Mouse (Mus musculus) intestine, postnatal 0 days (tissue): ENCODE measurements around the gene Ap4e1. TPM values are rescaled to one million over a fixed set of nuclear protein-coding genes. Genes with fewer than 3 reads are reported as not detected.
"Not testable (repeated sequence)": the region's sequence is repeated elsewhere in the genome, so short reads cannot be mapped to it uniquely, and the experiment has no call there.

ENCODE experiments used
- ATAC-seq: fragments of 200-750 bp; cut with Nextera tagmentation; 2 replicates; pipeline ENCODE4 v1.8.0; 2017; ENCODE audit warnings: mild to moderate bottlenecking, moderate TSS enrichment, moderate library complexity
- H3K27ac ChIP-seq: fragments of 300-500 bp; sonication (generic); 2 replicates; pipeline ENCODE4 v1.5.1; 2014; ENCODE audit warnings: mild to moderate bottlenecking, low read depth, low read length, moderate library complexity
- H3K27me3 ChIP-seq: fragments of 300-500 bp; sonication (generic); replicated peaks from 2 replicates; pipeline ENCODE4 v1.6.1; 2014; ENCODE audit warnings: low read length, mixed read lengths; ENCODE audit not compliant: control insufficient read depth, insufficient read depth
- H3K36me3 ChIP-seq: fragments of 300-500 bp; sonication (generic); 2 replicates; pipeline ENCODE4 v1.6.1; 2014; ENCODE audit warnings: mild to moderate bottlenecking, moderate library complexity; ENCODE audit not compliant: control insufficient read depth, insufficient read depth
- H3K4me1 ChIP-seq: fragments of 300-500 bp; sonication (generic); replicated peaks from 2 replicates; pipeline ENCODE4 v1.6.1; 2014; ENCODE audit warnings: antibody characterized with exemption, low read length, mixed read lengths; ENCODE audit not compliant: control insufficient read depth, insufficient read depth
- H3K4me2 ChIP-seq: fragments of 300-500 bp; sonication (generic); replicated peaks from 2 replicates; pipeline ENCODE4 v1.6.1; 2014; ENCODE audit warnings: low read depth, mild to moderate bottlenecking, moderate library complexity
- H3K4me3 ChIP-seq: fragments of 300-500 bp; sonication (generic); 2 replicates; pipeline ENCODE4 v1.5.1; 2014; ENCODE audit warnings: low read depth, low read length
- H3K9ac ChIP-seq: fragments of 300-500 bp; sonication (generic); 2 replicates; pipeline ENCODE4 v1.6.1; 2014; ENCODE audit warnings: mild to moderate bottlenecking, low read depth, low read length
- H3K9me3 ChIP-seq: fragments of 300-500 bp; sonication (generic); 2 replicates; pipeline ENCODE4 v1.6.1; 2016; ENCODE audit warnings: mixed run types; ENCODE audit not compliant: control insufficient read depth
- CTCF ChIP-seq: sonication (generic); IDR thresholded peaks from 2 replicates; pipeline ENCODE4 v1.5.1; 2016; ENCODE audit warnings: low read depth, mild to moderate bottlenecking, control low read depth, antibody characterized with exemption, moderate library complexity
- WGBS: fragments of 180-500 bp; shearing (Covaris S2); extraction: QIAGEN DNeasy Blood & Tissue Kit; methylation state at CpG from one replicate; pipeline ENCODE4 v1.1.7; 2014; 5-methylcytosine and 5-hydroxymethylcytosine counted together
- polyA plus RNA-seq: library from polyadenylated mRNA; unstranded; fragments of >200 nt; fragmentation: Nextera tagmentation; extraction: Ambion mirVana; gene quantifications from 2 replicates; pipeline ENCODE4 v1.2.1, GENCODE M21; 2015

The Ap4e1 gene
- polyA plus RNA-seq, 1 experiment from 2014 or later, result 2.3 TPM

GRCm38 (mm10) chr2:127070435-127070841 lies 61.9 kb downstream of the Ap4e1 start, which contains the start of gene Blvra:
TSS of gene Blvra (plus strand) at chr2:127070665.
- under 1% methylated on average over 29 of the region's 32 CpGs for WGBS
- peak within 1 kb of the TSS; percentile 90 for H3K4me3 ChIP-seq
- no peaks in the 10 kb centered on the region for H3K27me3 ChIP-seq
- H3K4me2 ChIP-seq, result peak within 1 kb of the TSS; percentile 79
- TF ChIP-seq CTCF, result peak; percentile 41
- no peaks in the 10 kb centered on the region for H3K9me3 ChIP-seq
- peak within 1 kb of the TSS; percentile 75 for H3K27ac ChIP-seq
- H3K9ac ChIP-seq, result peak within 1 kb of the TSS; percentile 67
- peak; percentile 98 for ATAC-seq
- peaks cover 11% of the 10 kb centered on the region for H3K36me3 ChIP-seq
- no peaks in the 10 kb centered on the region for H3K4me1 ChIP-seq

- H3K4me2 ChIP-seq, result peak overlapping the region; percentile 79
- H3K4me1 ChIP-seq, result no peaks in the 10 kb centered on the region
- peaks cover 11% of the 10 kb centered on the region for H3K36me3 ChIP-seq
- peak; percentile 41; the same call in 1 of the 2 replicates for ATAC-seq
- H3K27ac ChIP-seq, result peak overlapping the region; percentile 75
- no peaks in the 10 kb centered on the region for H3K27me3 ChIP-seq
- H3K9ac ChIP-seq, result peak overlapping the region; percentile 67
- TF ChIP-seq CTCF, result no peak
- H3K9me3 ChIP-seq, result no peaks in the 10 kb centered on the region
- peak overlapping the region; percentile 90 for H3K4me3 ChIP-seq
- 4% methylated on average over 8 of the region's 9 CpGs for WGBS
These were observed 62.4 kb downstream of the Ap4e1 start for GRCm38 (mm10) chr2:127070879-127071278.

- no peaks in the 10 kb centered on the region for H3K9me3 ChIP-seq
- no peak overlapping the region for H3K4me2 ChIP-seq
- H3K27me3 ChIP-seq, result no peaks in the 10 kb centered on the region
- H3K4me1 ChIP-seq, result no peaks in the 10 kb centered on the region
- ATAC-seq, result no peak
- WGBS, result 92% methylated on average over 2 of the region's 2 CpGs
- TF ChIP-seq CTCF, result no peak
- no peak overlapping the region for H3K9ac ChIP-seq
- H3K4me3 ChIP-seq, result no peak overlapping the region
- no peaks in the 10 kb centered on the region for H3K36me3 ChIP-seq
- no peak overlapping the region for H3K27ac ChIP-seq
These were observed 65.6 kb downstream of the Ap4e1 start for GRCm38 (mm10) chr2:127074116-127074515.

- H3K4me2 ChIP-seq, result no peak overlapping the region
- 71% methylated on average over 9 of the region's 9 CpGs for WGBS
- H3K4me1 ChIP-seq, result no peaks in the 10 kb centered on the region
- H3K27me3 ChIP-seq, result no peaks in the 10 kb centered on the region
- H3K9ac ChIP-seq, result no peak overlapping the region
- no peak for ATAC-seq
- no peak for TF ChIP-seq CTCF
- H3K4me3 ChIP-seq, result no peak overlapping the region
- H3K27ac ChIP-seq, result no peak overlapping the region
- H3K36me3 ChIP-seq, result peaks cover 5% of the 10 kb centered on the region; the same call in 1 of the 2 replicates
- no peaks in the 10 kb centered on the region for H3K9me3 ChIP-seq
These were observed 69.1 kb downstream of the Ap4e1 start for GRCm38 (mm10) chr2:127077611-127078010.

GRCm38 (mm10) chr2:127079066-127079465 lies 70.5 kb downstream of the Ap4e1 start:
- not testable (repeated sequence) for H3K9ac ChIP-seq, H3K9me3 ChIP-seq, H3K4me2 ChIP-seq, ATAC-seq, H3K4me3 ChIP-seq, H3K27ac ChIP-seq, H3K4me1 ChIP-seq, H3K27me3 ChIP-seq, H3K36me3 ChIP-seq
- 55% methylated on average over 2 of the region's 2 CpGs for WGBS

GRCm38 (mm10) chr2:127079881-127080590 lies 71.5 kb downstream of the Ap4e1 start:
- Histone ChIP-seq H3K9ac (no peak overlapping the region), H3K4me3 (no peak overlapping the region), H3K36me3 (peaks cover 6% of the 10 kb centered on the region; the same call in 1 of the 2 replicates), H3K4me1 (no peaks in the 10 kb centered on the region), H3K27ac (no peak overlapping the region), H3K27me3 (no peaks in the 10 kb centered on the region), H3K9me3 (no peaks in the 10 kb centered on the region), H3K4me2 (no peak overlapping the region)
- WGBS, result 80% methylated on average over 11 of the region's 11 CpGs
- 0 out of 2 replicates have a peak, but pooled peaks have one; percentile 16 for ATAC-seq
- no peak for TF ChIP-seq CTCF
